Mouse (Mus musculus) bone marrow, adult 2 months (tissue): ENCODE measurements around the gene Trpv2. TPM values are rescaled to one million over a fixed set of nuclear protein-coding genes. Genes with fewer than 3 reads are reported as not detected.

Experiments
- H3K27ac ChIP-seq: fragments of 200-500 bp; 2 replicates; pipeline ENCODE4 v1.5.1; 2012; ENCODE audit warnings: low read depth, mild to moderate bottlenecking, control low read depth, inconsistent platforms, low read length; ENCODE audit not compliant: control insufficient read depth, poor library complexity, insufficient read depth
- H3K4me1 ChIP-seq: fragments of 200-500 bp; 2 replicates; pipeline ENCODE4 v1.6.1; 2011; ENCODE audit warnings: low read length; ENCODE audit not compliant: control insufficient read depth, insufficient read depth
- H3K4me3 ChIP-seq: fragments of 200-500 bp; replicated peaks from 2 replicates; pipeline ENCODE3; 2011; ENCODE audit warnings: mild to moderate bottlenecking, low read depth, low read length, control low read depth; ENCODE audit not compliant: control insufficient read depth
- CTCF ChIP-seq: fragments of 200-500 bp; IDR thresholded peaks from 2 replicates; pipeline ENCODE4 v1.5.1; 2011; ENCODE audit warnings: low read length, control low read depth; ENCODE audit not compliant: control insufficient read depth, insufficient read depth
- POLR2A ChIP-seq: fragments of 200-500 bp; IDR thresholded peaks from 2 replicates; pipeline ENCODE4 v1.6.1; 2011; ENCODE audit warnings: low read depth, mild to moderate bottlenecking, control low read depth, low read length, borderline replicate concordance; ENCODE audit not compliant: control insufficient read depth
- WGBS: fragments of 180-500 bp; shearing (Covaris S2); methylation state at CpG from one replicate; pipeline ENCODE4 v1.1.7; 2018; 5-methylcytosine and 5-hydroxymethylcytosine counted together
- polyA plus RNA-seq: library from polyadenylated mRNA; stranded (reverse); fragments of >200 nt; gene quantifications from 2 replicates; pipeline ENCODE4 v1.2.4, GENCODE M21; 2011; ENCODE audit warnings: low replicate concordance; ENCODE audit not compliant: missing spikeins, insufficient read depth, insufficient read length

The Trpv2 gene
- polyA plus RNA-seq, 1 experiment, result 22.0 TPM

DNA sequence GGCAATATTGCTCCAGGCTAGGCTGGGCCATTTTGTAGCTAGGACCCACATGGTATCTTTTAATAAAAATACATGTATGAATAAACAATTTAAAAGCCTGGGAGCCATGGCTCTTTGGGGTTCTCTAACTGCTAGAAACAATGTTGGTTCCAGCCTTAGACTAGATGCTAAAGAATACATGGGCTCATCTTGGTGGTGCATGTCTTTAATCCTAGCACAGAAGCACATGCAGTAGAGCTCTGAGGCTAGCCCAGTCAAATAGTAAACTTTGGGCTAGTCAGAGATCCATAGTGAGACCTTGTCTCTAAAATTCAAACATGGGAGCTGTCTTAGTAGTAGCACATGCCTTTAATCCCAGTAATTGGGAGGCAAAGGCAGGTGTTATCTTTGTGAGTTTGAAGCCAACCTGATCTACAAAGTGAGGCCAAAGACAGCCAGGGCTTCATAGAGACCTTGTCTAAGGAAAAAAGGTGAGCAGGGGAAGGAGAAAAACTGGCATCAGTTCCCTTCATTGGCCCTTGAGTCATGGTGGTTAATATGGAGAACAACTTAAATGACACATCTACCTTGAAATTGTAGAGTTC, 19.3 kb upstream of the Trpv2 start:
- no peak overlapping the region for H3K27ac ChIP-seq
- H3K4me1 ChIP-seq, result no peaks in the 10 kb centered on the region
- H3K4me3 ChIP-seq, result no peak overlapping the region
- TF ChIP-seq CTCF (no peak), POLR2A (no peak)

- Histone ChIP-seq H3K4me1 (no peaks in the 10 kb centered on the region), H3K4me3 (no peak overlapping the region), H3K27ac (no peak overlapping the region)
- TF ChIP-seq CTCF, result no peak
- no peak for TF ChIP-seq POLR2A
These were observed 18.3 kb upstream of the Trpv2 start for GRCm38 (mm10) chr11:62555896-62556412.

DNA sequence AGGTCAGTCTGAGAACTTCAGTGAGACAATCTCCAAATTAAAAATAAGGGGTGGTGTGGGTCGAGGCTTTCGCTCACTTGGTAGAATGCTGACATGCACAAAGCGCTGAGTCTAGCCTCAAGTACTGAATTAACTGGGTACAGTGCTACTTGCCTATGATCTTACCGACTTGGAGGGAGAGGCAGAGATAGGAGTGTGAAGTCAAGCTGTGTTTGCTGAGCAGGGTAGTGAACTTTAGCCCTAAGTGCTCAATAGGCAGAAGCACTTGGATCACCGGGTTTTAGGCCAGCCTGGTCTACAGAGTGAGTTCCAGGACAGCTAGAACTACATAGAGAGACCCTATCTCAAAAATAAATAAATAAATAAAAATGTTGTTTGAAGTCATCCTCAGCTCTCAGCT, 17.1 kb upstream of the Trpv2 start:
- no peak overlapping the region for H3K4me3 ChIP-seq
- H3K27ac ChIP-seq, result no peak overlapping the region
- WGBS, result 80% methylated on average over 5 of the region's 5 CpGs
- no peak for TF ChIP-seq POLR2A
- TF ChIP-seq CTCF, result no peak
- H3K4me1 ChIP-seq, result no peaks in the 10 kb centered on the region

- Histone ChIP-seq H3K4me3 (no peak overlapping the region), H3K27ac (no peak overlapping the region), H3K4me1 (no peaks in the 10 kb centered on the region)
- no peak for TF ChIP-seq POLR2A
- TF ChIP-seq CTCF, result no peak
- 82% methylated on average over 2 of the region's 2 CpGs for WGBS
These were observed 16.1 kb upstream of the Trpv2 start for GRCm38 (mm10) chr11:62558152-62558551.

- no peaks in the 10 kb centered on the region for H3K4me1 ChIP-seq
- TF ChIP-seq CTCF (no peak), POLR2A (no peak)
- no peak overlapping the region for H3K4me3 ChIP-seq
- WGBS, result 16% methylated on average over 6 of the region's 6 CpGs
- no peak overlapping the region for H3K27ac ChIP-seq
These were observed 15.2 kb upstream of the Trpv2 start for GRCm38 (mm10) chr11:62558961-62559646.

- WGBS, result 49% methylated on average over 43 of the region's 43 CpGs
- Histone ChIP-seq H3K4me1 (no peaks in the 10 kb centered on the region), H3K4me3 (peak overlapping the region; percentile 49), H3K27ac (no peak overlapping the region)
- TF ChIP-seq POLR2A, result no peak
- TF ChIP-seq CTCF, result no peak
These were observed 13.7 kb upstream of the Trpv2 start for GRCm38 (mm10) chr11:62560463-62561016.

DNA sequence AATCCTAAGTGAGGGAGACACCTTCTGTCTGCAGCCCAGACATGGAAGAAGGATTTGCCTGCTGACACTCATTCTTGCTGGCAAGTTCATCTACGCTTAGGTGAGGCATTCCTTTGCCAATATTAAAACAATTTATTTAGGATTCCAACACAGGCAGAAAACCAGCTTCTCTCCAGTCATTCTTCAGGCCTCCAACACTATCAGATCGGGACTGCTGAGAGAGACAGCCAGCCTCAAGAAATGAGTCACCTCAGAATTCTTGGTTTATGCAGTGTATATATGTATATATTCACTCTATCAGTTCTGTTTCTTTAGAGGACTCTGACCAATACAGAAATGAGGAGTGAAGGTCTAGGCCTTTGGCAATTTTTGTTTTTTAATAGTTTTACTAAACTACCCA, 10.7 kb upstream of the Trpv2 start:
- H3K4me1 ChIP-seq, result no peaks in the 10 kb centered on the region; the same call in 1 of the 2 replicates
- no peak overlapping the region for H3K27ac ChIP-seq
- 77% methylated on average over 2 of the region's 2 CpGs for WGBS
- TF ChIP-seq POLR2A (no peak), CTCF (no peak)
- no peak overlapping the region for H3K4me3 ChIP-seq

GRCm38 (mm10) chr11:62565747-62566146, 8.5 kb upstream of the Trpv2 start:
- Histone ChIP-seq H3K27ac (no peak overlapping the region), H3K4me1 (no peaks in the 10 kb centered on the region; the same call in 1 of the 2 replicates), H3K4me3 (no peak overlapping the region)
- WGBS, result 64% methylated on average over 7 of the region's 7 CpGs
- TF ChIP-seq POLR2A, result no peak
- no peak for TF ChIP-seq CTCF
